Mouse (Mus musculus) lung, postnatal 14 days (tissue): Measurements from ENCODE around the gene Plcl1.
A peak's percentile ranks its signal among the peaks of the same experiment; 100 is the strongest.

Experiments
- DNase-seq: peaks from one replicate; pipeline ENCODE4 v3.0.0; 2021

The Plcl1 gene

GRCm38 (mm10) chr1:55706933-55707332 is 301.2 kb downstream of the Plcl1 start:
- no peak for DNase-seq

GRCm38 (mm10) chr1:55717283-55717803 is 311.6 kb downstream of the Plcl1 start:
- no peak for DNase-seq

- DNase-seq, result no peak
Measured at GRCm38 (mm10) chr1:55725428-55725827, 319.7 kb downstream of the Plcl1 start.

GRCm38 (mm10) chr1:55729332-55729731 is 323.6 kb downstream of the Plcl1 start:
- DNase-seq, result no peak

GRCm38 (mm10) chr1:55732951-55733350 is 327.2 kb downstream of the Plcl1 start:
- no peak for DNase-seq

- peak; percentile 89 for DNase-seq
Measured at GRCm38 (mm10) chr1:55736054-55736740, 330.5 kb downstream of the Plcl1 start.

- DNase-seq, result no peak
Measured at GRCm38 (mm10) chr1:55736762-55737288, 331.1 kb downstream of the Plcl1 start.

- no peak for DNase-seq
Measured at GRCm38 (mm10) chr1:55738746-55739365, 333.1 kb downstream of the Plcl1 start.

- no peak for DNase-seq
Measured at GRCm38 (mm10) chr1:55741885-55742284, 336.2 kb downstream of the Plcl1 start.

- DNase-seq, result no peak
Measured at GRCm38 (mm10) chr1:55748516-55748915, 342.8 kb downstream of the Plcl1 start.

GRCm38 (mm10) chr1:55749770-55750169 is 344.0 kb downstream of the Plcl1 start:
- DNase-seq, result no peak

GRCm38 (mm10) chr1:55755742-55756141 is 350.0 kb downstream of the Plcl1 start:
- peak; percentile 60 for DNase-seq

GRCm38 (mm10) chr1:55762284-55762683 is 356.6 kb downstream of the Plcl1 start:
- DNase-seq, result no peak

GRCm38 (mm10) chr1:55763171-55763570 is 357.4 kb downstream of the Plcl1 start:
- no peak for DNase-seq

- no peak for DNase-seq
Measured at GRCm38 (mm10) chr1:55766743-55767142, 361.0 kb downstream of the Plcl1 start.

- DNase-seq, result no peak
Measured at GRCm38 (mm10) chr1:55770072-55770785, 364.5 kb downstream of the Plcl1 start.

GRCm38 (mm10) chr1:55792817-55793216 is 387.1 kb downstream of the Plcl1 start:
- no peak for DNase-seq
